Mouse (Mus musculus) erythroblast, embryonic 14.5 days (primary cell): ENCODE measurements around the gene Creg1.

Source experiments
- GATA1 ChIP-seq: IDR thresholded peaks from 2 replicates; pipeline ENCODE4 v1.6.1; 2012; ENCODE audit warnings: low read length, inconsistent platforms, mixed read lengths
- TAL1 ChIP-seq: IDR thresholded peaks from 3 replicates; pipeline ENCODE4 v1.6.1; 2012; ENCODE audit warnings: low read length, inconsistent platforms, mixed read lengths

DNA sequence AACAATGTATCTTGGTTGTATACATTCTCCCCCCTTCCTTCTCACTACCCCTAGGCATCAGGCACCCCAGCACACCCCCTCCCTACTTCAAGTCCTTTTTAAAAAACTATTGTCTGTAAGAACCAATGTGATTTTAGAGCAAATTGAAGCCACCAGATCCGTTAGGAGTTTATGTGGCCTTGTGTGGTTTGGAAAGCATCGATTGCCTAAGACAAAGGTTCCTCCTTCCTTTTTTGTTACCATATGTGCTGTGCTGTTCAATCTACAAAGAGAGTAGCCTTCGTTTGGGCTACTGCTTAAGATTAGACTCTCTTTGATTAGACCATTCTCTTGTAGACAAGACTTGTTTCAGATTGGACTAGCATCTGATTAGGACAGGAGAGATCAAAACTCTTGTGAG is 25.7 kb upstream of the Creg1 start:
- no peak for TF ChIP-seq TAL1
- TF ChIP-seq GATA1: no peak
